Mouse (Mus musculus) liver, postnatal 0 days (tissue): ENCODE data around the gene Pafah1b3. TPM values are rescaled to one million over a fixed set of nuclear protein-coding genes. Genes with fewer than 3 reads are reported as not detected.

Source experiments
- ATAC-seq: fragments of 200-750 bp; cut with Nextera tagmentation; 2 replicates; pipeline ENCODE4 v1.8.0; 2017; ENCODE audit warnings: mild to moderate bottlenecking, moderate library complexity
- DNase-seq: peaks from one replicate; pipeline ENCODE4 v3.0.0-alpha.2; 2016
- H3K27ac ChIP-seq: fragments of 300-500 bp; sonication (generic); 2 replicates; pipeline ENCODE4 v1.5.1; 2014; ENCODE audit warnings: antibody characterized with exemption, moderate library complexity, mild to moderate bottlenecking, low read depth
- H3K27me3 ChIP-seq: fragments of 300-500 bp; sonication (generic); 2 replicates; pipeline ENCODE4 v1.6.1; 2014; ENCODE audit warnings: low read length, control low read depth, mixed read lengths; ENCODE audit not compliant: insufficient read depth
- H3K36me3 ChIP-seq: fragments of 300-500 bp; sonication (generic); replicated peaks from 2 replicates; pipeline ENCODE4 v1.6.1; 2014; ENCODE audit warnings: mild to moderate bottlenecking, control low read depth, low read length, moderate library complexity, mixed read lengths; ENCODE audit not compliant: insufficient read depth
- H3K4me1 ChIP-seq: fragments of 300-500 bp; sonication (generic); 2 replicates; pipeline ENCODE4 v1.6.1; 2014; ENCODE audit warnings: antibody characterized with exemption, mild to moderate bottlenecking, control low read depth; ENCODE audit not compliant: insufficient read depth
- H3K4me2 ChIP-seq: fragments of 300-500 bp; sonication (generic); 2 replicates; pipeline ENCODE4 v1.6.1; 2014; ENCODE audit warnings: low read depth, mild to moderate bottlenecking, low read length, moderate library complexity, mixed read lengths
- H3K4me3 ChIP-seq: fragments of 300-500 bp; sonication (generic); 2 replicates; pipeline ENCODE4 v1.5.1; 2014; ENCODE audit warnings: low read depth, low read length
- H3K9ac ChIP-seq: fragments of 300-500 bp; sonication (generic); replicated peaks from 2 replicates; pipeline ENCODE4 v1.6.1; 2014; ENCODE audit warnings: mild to moderate bottlenecking, moderate library complexity
- H3K9me3 ChIP-seq: fragments of 300-500 bp; sonication (generic); 2 replicates; pipeline ENCODE4 v1.6.1; 2016; ENCODE audit warnings: mild to moderate bottlenecking, control low read depth, low read length, mixed read lengths
- CTCF ChIP-seq: sonication (generic); IDR thresholded peaks from 2 replicates; pipeline ENCODE4 v1.5.1; 2016; ENCODE audit warnings: antibody characterized with exemption, low read depth
- EP300 ChIP-seq: IDR thresholded peaks from 2 replicates; pipeline ENCODE4 v1.6.1; 2016; ENCODE audit warnings: antibody characterized with exemption, low read depth, mild to moderate bottlenecking
- WGBS: fragments of 180-500 bp; shearing (Covaris S2); extraction: QIAGEN DNeasy Blood & Tissue Kit; methylation state at CpG from one replicate; pipeline ENCODE4 v1.1.7; 2014; ENCODE audit not compliant: insufficient replicate concordance; 5-methylcytosine and 5-hydroxymethylcytosine counted together
- polyA plus RNA-seq: library from polyadenylated mRNA; unstranded; fragments of >200 nt; fragmentation: Nextera tagmentation; extraction: Ambion mirVana; gene quantifications from 2 replicates; pipeline ENCODE4 v1.2.1, GENCODE M21; 2015

Gene Pafah1b3
- polyA plus RNA-seq, 1 experiment from 2014 or later: 25.4 TPM

GRCm38 (mm10) chr7:25279861-25280791 lies 17.7 kb downstream of the Pafah1b3 start:
- no peaks in the 10 kb centered on the region for H3K9me3 ChIP-seq
- peak overlapping the region; percentile 70 for H3K4me3 ChIP-seq
- DNase-seq: peak; percentile 57
- H3K4me2 ChIP-seq: peak overlapping the region; percentile 99
- no peak for ATAC-seq
- H3K9ac ChIP-seq: peak overlapping the region; percentile 68
- H3K27me3 ChIP-seq: no peaks in the 10 kb centered on the region
- 3% methylated on average over 6 of the region's 6 CpGs for WGBS
- H3K4me1 ChIP-seq: peaks cover 63% of the 10 kb centered on the region
- H3K27ac ChIP-seq: peak overlapping the region; percentile 96
- TF ChIP-seq EP300 (peak; percentile 72), CTCF (no peak)
- H3K36me3 ChIP-seq: peaks cover 4% of the 10 kb centered on the region

- Histone ChIP-seq H3K27ac (peak overlapping the region; percentile 96), H3K27me3 (no peaks in the 10 kb centered on the region), H3K4me2 (peak overlapping the region; percentile 99), H3K9ac (peak overlapping the region; percentile 68), H3K9me3 (no peaks in the 10 kb centered on the region), H3K4me1 (peaks cover 68% of the 10 kb centered on the region), H3K4me3 (peak overlapping the region; percentile 70), H3K36me3 (0 out of 2 replicates have a peak, but pooled peaks cover 3% of the 10 kb centered on the region)
- under 1% methylated on average over 45 of the region's 49 CpGs for WGBS
- TF ChIP-seq CTCF (peak; percentile 46), EP300 (peak; percentile 15; the same call in 1 of the 2 replicates)
- ATAC-seq (peak; percentile 18), DNase-seq (peak; percentile 79)
These were observed 18.5 kb downstream of the Pafah1b3 start for GRCm38 (mm10) chr7:25279076-25279860.

GRCm38 (mm10) chr7:25278341-25279075 lies 19.3 kb downstream of the Pafah1b3 start:
- H3K9me3 ChIP-seq: no peaks in the 10 kb centered on the region

GRCm38 (mm10) chr7:25277998-25278340 lies 19.8 kb downstream of the Pafah1b3 start:
- no peak for ATAC-seq
- no peaks in the 10 kb centered on the region for H3K27me3 ChIP-seq
- peak overlapping the region; percentile 70 for H3K4me3 ChIP-seq
- 9% methylated on average over 4 of the region's 4 CpGs for WGBS
- H3K4me2 ChIP-seq: peak overlapping the region; percentile 99
- H3K9me3 ChIP-seq: no peaks in the 10 kb centered on the region
- H3K36me3 ChIP-seq: 0 out of 2 replicates have a peak, but pooled peaks cover 3% of the 10 kb centered on the region
- no peak for TF ChIP-seq EP300
- no peak for TF ChIP-seq CTCF
- H3K27ac ChIP-seq: peak overlapping the region; percentile 96
- DNase-seq: no peak
- peak overlapping the region; percentile 68 for H3K9ac ChIP-seq
- peaks cover 66% of the 10 kb centered on the region for H3K4me1 ChIP-seq

More at GRCm38 (mm10) chr7:25278341-25279075, 19.3 kb downstream of the Pafah1b3 start:
- TF ChIP-seq EP300: no peak
- TF ChIP-seq CTCF: peak; percentile 73
- peak overlapping the region; percentile 70 for H3K4me3 ChIP-seq
- peak overlapping the region; percentile 99 for H3K4me2 ChIP-seq
- H3K27ac ChIP-seq: peak overlapping the region; percentile 96
- peak overlapping the region; percentile 68 for H3K9ac ChIP-seq
- H3K36me3 ChIP-seq: 0 out of 2 replicates have a peak, but pooled peaks cover 3% of the 10 kb centered on the region
- H3K4me1 ChIP-seq: peaks cover 66% of the 10 kb centered on the region
- no peaks in the 10 kb centered on the region for H3K27me3 ChIP-seq
- ATAC-seq (peak; percentile 58), DNase-seq (peak; percentile 88)
- WGBS: under 1% methylated on average over 54 of the region's 60 CpGs

GRCm38 (mm10) chr7:25277405-25277804 lies 20.4 kb downstream of the Pafah1b3 start:
- DNase-seq (no peak), ATAC-seq (no peak)
- Histone ChIP-seq H3K27me3 (no peaks in the 10 kb centered on the region), H3K9me3 (no peaks in the 10 kb centered on the region), H3K36me3 (peaks cover 7% of the 10 kb centered on the region; the same call in 1 of the 2 replicates), H3K9ac (peak overlapping the region; percentile 68; the same call in 1 of the 2 replicates), H3K4me2 (peak overlapping the region; percentile 99), H3K4me3 (no peak overlapping the region), H3K27ac (peak overlapping the region; percentile 96; the same call in 1 of the 2 replicates), H3K4me1 (peaks cover 65% of the 10 kb centered on the region)
- no peak for TF ChIP-seq CTCF
- TF ChIP-seq EP300: no peak
- WGBS: 92% methylated on average over 4 of the region's 4 CpGs
